Mouse (Mus musculus) lung, postnatal 0 days (tissue): ENCODE measurements around the gene Lingo4. TPM values are rescaled to one million over a fixed set of nuclear protein-coding genes. Genes with fewer than 3 reads are reported as not detected.
A peak's percentile ranks its signal among the peaks of the same experiment; 100 is the strongest.

Experiments used
- ATAC-seq: fragments of 200-750 bp; cut with Nextera tagmentation; 2 replicates; pipeline ENCODE4 v1.8.0; 2017; ENCODE audit warnings: moderate library complexity
- DNase-seq: peaks from one replicate; pipeline ENCODE4 v3.0.0-alpha.2; 2016; ENCODE audit warnings: low spot score
- H3K27ac ChIP-seq: fragments of 300-500 bp; sonication (generic); 2 replicates; pipeline ENCODE4 v1.5.1; 2014; ENCODE audit warnings: antibody characterized with exemption, mild to moderate bottlenecking, low read length, mixed read lengths
- H3K27me3 ChIP-seq: fragments of 300-500 bp; sonication (generic); replicated peaks from 2 replicates; pipeline ENCODE4 v1.6.1; 2014; ENCODE audit warnings: low read length, mixed read lengths; ENCODE audit not compliant: insufficient read depth
- H3K36me3 ChIP-seq: fragments of 300-500 bp; sonication (generic); 2 replicates; pipeline ENCODE4 v1.6.1; 2014; ENCODE audit warnings: low read length, mixed read lengths; ENCODE audit not compliant: insufficient read depth
- H3K4me1 ChIP-seq: fragments of 300-500 bp; sonication (generic); 2 replicates; pipeline ENCODE4 v1.6.1; 2014; ENCODE audit warnings: antibody characterized with exemption, low read depth, low read length, mixed read lengths; ENCODE audit not compliant: insufficient read depth
- H3K4me2 ChIP-seq: fragments of 300-500 bp; sonication (generic); replicated peaks from 2 replicates; pipeline ENCODE4 v1.6.1; 2014; ENCODE audit warnings: low read depth, mild to moderate bottlenecking, low read length, moderate library complexity, mixed read lengths
- H3K4me3 ChIP-seq: fragments of 300-500 bp; sonication (generic); 2 replicates; pipeline ENCODE4 v1.5.1; 2014; ENCODE audit warnings: low read depth, low read length
- H3K9ac ChIP-seq: fragments of 300-500 bp; sonication (generic); replicated peaks from 2 replicates; pipeline ENCODE4 v1.6.1; 2014; ENCODE audit warnings: low read depth, mild to moderate bottlenecking
- H3K9me3 ChIP-seq: fragments of 300-500 bp; sonication (generic); 2 replicates; pipeline ENCODE4 v1.6.1; 2016; ENCODE audit warnings: low read length, mixed read lengths
- CTCF ChIP-seq: IDR thresholded peaks from 2 replicates; pipeline ENCODE4 v1.5.1; 2016; ENCODE audit warnings: antibody characterized with exemption, mild to moderate bottlenecking
- EP300 ChIP-seq: IDR thresholded peaks from 2 replicates; pipeline ENCODE4 v1.6.1; 2016; ENCODE audit warnings: antibody characterized with exemption, mild to moderate bottlenecking, control low read depth
- WGBS: fragments of 180-500 bp; shearing (Covaris S2); extraction: QIAGEN DNeasy Blood & Tissue Kit; methylation state at CpG from one replicate; pipeline ENCODE4 v1.1.7; 2014; 5-methylcytosine and 5-hydroxymethylcytosine counted together
- polyA plus RNA-seq: library from polyadenylated mRNA; unstranded; fragments of >200 nt; fragmentation: Nextera tagmentation; extraction: Ambion mirVana; gene quantifications from 2 replicates; pipeline ENCODE4 v1.2.1, GENCODE M21; 2015

The Lingo4 gene
- polyA plus RNA-seq, 1 experiment from 2014 or later, result 0.26 TPM

DNA sequence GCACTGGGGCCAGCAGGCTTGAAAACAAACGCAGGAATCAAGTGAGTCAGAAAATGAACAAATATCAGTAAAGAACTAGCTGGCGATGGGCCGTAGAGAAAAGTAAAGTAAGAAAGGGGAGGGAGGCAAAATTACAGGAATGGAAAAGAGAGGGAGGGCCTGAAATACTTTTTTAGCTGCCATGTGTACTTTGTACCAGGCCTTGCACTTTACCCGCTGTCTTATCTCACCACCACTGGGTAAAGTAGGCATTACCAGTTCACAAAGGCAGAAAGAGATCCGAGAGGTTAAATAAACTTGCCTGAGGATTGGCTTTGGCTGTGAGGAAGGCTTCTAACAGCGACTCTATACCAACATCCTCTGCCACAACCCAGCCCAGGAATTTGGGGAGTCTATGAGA is 30.8 kb upstream of the Lingo4 start:
- Histone ChIP-seq H3K9ac (no peak overlapping the region), H3K4me3 (no peak overlapping the region), H3K4me1 (no peaks in the 10 kb centered on the region; the same call in 1 of the 2 replicates), H3K36me3 (no peaks in the 10 kb centered on the region), H3K4me2 (no peak overlapping the region), H3K9me3 (peaks cover 3% of the 10 kb centered on the region; the same call in 1 of the 2 replicates), H3K27me3 (0 out of 2 replicates have a peak, but pooled peaks cover 5% of the 10 kb centered on the region), H3K27ac (no peak overlapping the region)
- no peak for ATAC-seq
- DNase-seq, result no peak
- no peak for TF ChIP-seq CTCF
- TF ChIP-seq EP300, result no peak
- 47% methylated on average over 6 of the region's 6 CpGs for WGBS

GRCm38 (mm10) chr3:94368631-94369030 is 29.7 kb upstream of the Lingo4 start:
- Histone ChIP-seq H3K9ac (no peak overlapping the region), H3K36me3 (no peaks in the 10 kb centered on the region), H3K4me3 (no peak overlapping the region), H3K27me3 (0 out of 2 replicates have a peak, but pooled peaks cover 5% of the 10 kb centered on the region), H3K27ac (no peak overlapping the region), H3K9me3 (no peaks in the 10 kb centered on the region), H3K4me2 (no peak overlapping the region), H3K4me1 (no peaks in the 10 kb centered on the region; the same call in 1 of the 2 replicates)
- ATAC-seq (no peak), DNase-seq (no peak)
- TF ChIP-seq EP300, result no peak
- TF ChIP-seq CTCF, result no peak
- 51% methylated on average over 6 of the region's 6 CpGs for WGBS

DNA sequence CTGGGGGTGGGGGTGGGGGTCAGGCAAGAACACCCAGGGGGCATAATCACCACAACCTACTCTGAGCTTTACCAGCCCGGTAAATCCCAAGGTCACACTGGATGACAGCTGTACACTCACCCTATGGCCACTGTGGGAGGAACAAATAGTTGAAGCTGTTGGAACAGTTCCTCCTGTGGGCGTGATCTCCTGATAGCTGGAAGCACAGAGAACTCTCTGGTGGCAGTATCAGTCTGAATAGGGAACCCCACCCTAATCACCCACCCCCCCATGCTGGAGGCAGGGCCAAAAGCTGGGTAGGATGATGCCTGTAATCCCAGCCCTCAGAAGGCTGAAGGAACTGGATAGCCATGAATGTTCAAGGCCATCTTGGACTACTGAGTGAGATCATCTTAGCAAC is 28.6 kb upstream of the Lingo4 start:
- no peaks in the 10 kb centered on the region for H3K36me3 ChIP-seq
- no peak for DNase-seq
- no peak overlapping the region for H3K4me3 ChIP-seq
- H3K9ac ChIP-seq, result no peak overlapping the region
- no peak for TF ChIP-seq EP300
- TF ChIP-seq CTCF, result no peak
- WGBS, result 48% methylated on average over 2 of the region's 2 CpGs
- ATAC-seq, result no peak
- no peak overlapping the region for H3K4me2 ChIP-seq
- no peak overlapping the region for H3K27ac ChIP-seq
- no peaks in the 10 kb centered on the region for H3K9me3 ChIP-seq
- H3K4me1 ChIP-seq, result no peaks in the 10 kb centered on the region
- no peaks in the 10 kb centered on the region for H3K27me3 ChIP-seq

DNA sequence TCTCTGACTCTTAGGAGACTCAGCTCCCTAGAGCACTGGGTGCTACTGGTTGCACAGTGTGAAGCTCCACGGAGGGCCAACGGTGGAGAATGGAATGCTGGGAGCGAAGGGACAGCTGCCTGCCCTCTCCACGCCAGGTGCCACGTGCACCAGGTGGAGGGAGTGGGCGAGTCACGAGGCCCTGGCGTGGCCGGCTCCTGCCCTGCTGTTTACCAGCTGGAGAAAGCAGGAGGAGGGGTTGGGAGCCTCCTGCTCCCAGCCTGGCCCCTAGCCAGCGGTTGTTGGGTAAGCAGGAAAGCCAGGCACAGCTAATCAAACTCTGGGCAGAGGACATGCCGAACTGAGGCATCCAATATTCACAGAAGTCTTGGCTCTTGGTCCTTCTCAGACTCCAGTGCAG is 26.7 kb upstream of the Lingo4 start:
- H3K9me3 ChIP-seq, result no peaks in the 10 kb centered on the region
- no peaks in the 10 kb centered on the region for H3K27me3 ChIP-seq
- no peak overlapping the region for H3K9ac ChIP-seq
- peak; percentile 96 for DNase-seq
- H3K36me3 ChIP-seq, result no peaks in the 10 kb centered on the region
- 2% methylated on average over 11 of the region's 11 CpGs for WGBS
- 0 out of 2 replicates have a peak overlapping the region, but pooled peaks have one; percentile 10 for H3K4me3 ChIP-seq
- ATAC-seq, result peak; percentile 88
- no peak for TF ChIP-seq CTCF
- TF ChIP-seq EP300, result peak; percentile 66; the same call in 1 of the 2 replicates
- H3K4me1 ChIP-seq, result no peaks in the 10 kb centered on the region
- no peak overlapping the region for H3K27ac ChIP-seq
- H3K4me2 ChIP-seq, result peak overlapping the region; percentile 46

DNA sequence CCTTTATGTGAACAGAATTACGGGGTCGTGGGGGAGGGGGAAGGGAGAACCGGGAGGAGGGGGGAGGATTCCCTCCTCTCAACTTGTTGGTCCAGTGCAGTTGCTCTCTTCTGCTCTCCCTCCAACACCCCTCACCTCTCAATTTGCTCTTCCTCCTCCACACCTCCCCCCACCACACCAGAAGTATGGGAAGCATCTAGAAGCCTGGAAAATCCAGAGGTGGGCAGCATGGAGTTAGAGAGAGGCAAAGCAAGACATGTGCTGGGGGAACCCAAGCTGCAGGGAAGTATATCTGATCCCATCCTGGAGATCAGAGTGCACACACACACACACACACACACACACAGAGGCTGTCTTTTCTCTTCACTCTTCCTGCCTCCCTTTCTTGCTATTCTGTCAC is 26.3 kb upstream of the Lingo4 start:
- TF ChIP-seq EP300 (no peak), CTCF (no peak)
- Histone ChIP-seq H3K36me3 (no peaks in the 10 kb centered on the region), H3K4me3 (0 out of 2 replicates have a peak overlapping the region, but pooled peaks have one; percentile 10), H3K4me1 (no peaks in the 10 kb centered on the region), H3K27ac (no peak overlapping the region), H3K9me3 (no peaks in the 10 kb centered on the region), H3K4me2 (peak overlapping the region; percentile 46), H3K27me3 (no peaks in the 10 kb centered on the region), H3K9ac (no peak overlapping the region)
- DNase-seq, result no peak
- 6% methylated on average over 3 of the region's 3 CpGs for WGBS
- ATAC-seq, result no peak

GRCm38 (mm10) chr3:94372641-94373040 is 25.7 kb upstream of the Lingo4 start, which contains the start of gene Rorc:
Rorc (plus strand) TSS chr3:94372794.
- DNase-seq, result peak; percentile 82
- peak; percentile 74 for ATAC-seq
- 15% methylated on average over 5 of the region's 5 CpGs for whole genome bisulfite sequencing

More at GRCm38 (mm10) chr3:94372641-94373040, 25.7 kb upstream of the Lingo4 start, which contains the start of gene Rorc:
- Histone ChIP-seq H3K27ac (peak within 1 kb of the TSS; percentile 82), H3K4me2 (peak within 1 kb of the TSS; percentile 51), H3K4me3 (peak within 1 kb of the TSS; percentile 25), H3K4me1 (no peaks in the 10 kb centered on the region), H3K36me3 (no peaks in the 10 kb centered on the region), H3K9ac (no peak within 1 kb of the TSS; the same call in 1 of the 2 replicates), H3K9me3 (no peaks in the 10 kb centered on the region), H3K27me3 (no peaks in the 10 kb centered on the region)
- TF ChIP-seq CTCF (no peak), EP300 (no peak)
